Mouse (Mus musculus) cerebellum, adult 8-10 months (tissue): ENCODE measurements around the gene Rbak.
"Not testable (repeated sequence)": the region's sequence is repeated elsewhere in the genome, so short reads cannot be mapped to it uniquely, and the experiment has no call there.

Experiments
- DNase-seq: peaks from one replicate; pipeline ENCODE4 v3.0.0; 2022

Rbak gene

GRCm38 (mm10) chr5:143134216-143135010 lies 46.2 kb downstream of the Rbak start:
- DNase-seq, result not testable (repeated sequence)

- no peak for DNase-seq
These were observed 47.5 kb downstream of the Rbak start for GRCm38 (mm10) chr5:143132935-143133514.

- DNase-seq, result no peak
These were observed 50.2 kb downstream of the Rbak start for GRCm38 (mm10) chr5:143130342-143130741.

GRCm38 (mm10) chr5:143129101-143129500 lies 51.5 kb downstream of the Rbak start:
- no peak for DNase-seq

DNA sequence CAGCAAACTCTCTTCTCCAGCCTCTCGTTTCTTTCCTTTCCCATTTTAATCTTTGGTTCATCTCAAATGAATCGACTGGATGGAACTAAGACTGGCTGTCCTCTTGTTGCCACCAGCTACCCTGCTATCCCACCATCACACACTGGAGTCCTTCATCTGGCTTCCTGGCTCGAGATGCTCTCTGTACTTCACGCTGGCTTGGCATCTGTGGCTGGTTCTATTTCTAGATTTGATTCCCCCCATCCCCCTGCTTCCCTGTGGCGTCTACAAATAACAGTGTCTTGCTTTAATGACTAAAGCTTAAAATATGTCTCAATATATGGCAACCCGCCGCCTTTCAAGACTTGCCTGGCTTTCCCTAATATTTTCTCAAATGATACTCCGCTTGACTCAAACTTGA lies 52.7 kb downstream of the Rbak start:
- peak; percentile 68 for DNase-seq

- no peak for DNase-seq
These were observed 53.7 kb downstream of the Rbak start for GRCm38 (mm10) chr5:143126908-143127307.

GRCm38 (mm10) chr5:143126089-143126488 lies 54.5 kb downstream of the Rbak start:
- no peak for DNase-seq

DNA sequence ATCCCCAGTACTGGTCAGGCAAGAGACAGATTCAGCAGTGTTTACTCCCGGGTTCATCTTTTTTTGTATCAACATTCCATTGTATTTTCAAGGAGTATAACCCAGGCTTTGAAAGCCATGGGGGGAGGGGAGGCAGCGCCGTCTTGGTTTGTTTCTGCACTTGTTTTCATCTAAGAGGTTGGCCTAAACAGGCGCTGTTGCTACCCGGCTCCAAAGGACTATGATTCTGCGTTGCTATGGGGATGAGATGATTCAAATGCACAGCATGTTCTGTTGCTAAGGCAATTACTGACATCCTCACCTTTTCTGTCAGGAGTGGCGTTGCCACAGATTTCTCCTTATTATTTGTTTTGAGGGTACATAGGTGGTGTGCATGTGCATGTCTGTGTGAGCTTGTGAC lies 55.0 kb downstream of the Rbak start:
- DNase-seq, result no peak

DNA sequence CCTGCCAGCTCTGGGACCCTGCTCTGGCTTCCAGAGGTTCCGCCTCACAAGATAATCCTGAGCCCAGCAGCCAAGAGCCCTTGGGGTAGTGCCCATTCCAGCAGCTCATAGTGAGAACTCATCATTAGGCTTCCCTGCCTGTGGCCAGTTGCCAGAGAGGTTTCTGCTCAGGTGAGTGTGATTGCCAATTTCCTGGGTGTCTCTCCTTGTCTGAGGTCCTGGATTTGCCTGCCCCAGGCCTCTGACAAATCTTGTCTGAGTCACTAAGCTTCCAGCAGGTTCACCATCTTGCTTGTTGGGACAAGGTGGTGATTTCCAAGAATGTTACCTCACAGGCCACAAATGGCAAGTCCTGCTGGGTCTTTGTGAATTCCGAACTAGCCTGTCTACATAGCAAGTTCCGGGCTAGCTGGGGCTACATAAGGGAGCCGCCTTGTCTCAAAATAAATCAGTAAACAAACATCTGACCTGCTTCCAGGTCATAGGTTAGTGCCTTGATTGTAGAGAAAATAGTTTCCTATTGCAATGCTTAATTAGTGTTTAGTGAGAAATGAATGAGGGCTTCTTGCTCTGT lies 55.7 kb downstream of the Rbak start:
- no peak for DNase-seq

DNA sequence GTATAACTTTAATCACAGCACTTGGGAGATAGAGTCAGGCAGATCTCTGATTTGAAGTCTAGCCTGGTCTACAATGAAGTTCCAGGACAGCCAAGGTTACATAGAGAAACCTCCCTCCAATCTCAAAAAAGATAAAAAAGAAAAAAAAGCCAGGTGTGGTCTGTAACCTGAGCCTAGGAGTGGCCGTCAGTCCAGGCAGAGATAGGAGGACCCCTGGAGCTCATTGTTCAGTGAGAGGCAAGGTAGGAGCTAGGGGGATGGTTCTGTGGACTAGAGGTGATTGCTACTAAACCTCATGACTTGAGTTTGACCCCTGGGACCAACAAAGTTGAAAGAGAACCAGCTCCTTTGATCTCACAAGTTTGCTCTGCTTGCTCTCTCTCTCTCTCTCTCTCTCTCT lies 57.9 kb downstream of the Rbak start:
- DNase-seq, result no peak
